Mouse (Mus musculus): ENCODE data around the gene Rsrc2. TPM values are rescaled to one million over a fixed set of nuclear protein-coding genes. Genes with fewer than 3 reads are reported as not detected.

The Rsrc2 gene
- 9.5 and 18.1 TPM in 2 replicates for polyA plus RNA-seq (2012; rRNA removed)

DNA sequence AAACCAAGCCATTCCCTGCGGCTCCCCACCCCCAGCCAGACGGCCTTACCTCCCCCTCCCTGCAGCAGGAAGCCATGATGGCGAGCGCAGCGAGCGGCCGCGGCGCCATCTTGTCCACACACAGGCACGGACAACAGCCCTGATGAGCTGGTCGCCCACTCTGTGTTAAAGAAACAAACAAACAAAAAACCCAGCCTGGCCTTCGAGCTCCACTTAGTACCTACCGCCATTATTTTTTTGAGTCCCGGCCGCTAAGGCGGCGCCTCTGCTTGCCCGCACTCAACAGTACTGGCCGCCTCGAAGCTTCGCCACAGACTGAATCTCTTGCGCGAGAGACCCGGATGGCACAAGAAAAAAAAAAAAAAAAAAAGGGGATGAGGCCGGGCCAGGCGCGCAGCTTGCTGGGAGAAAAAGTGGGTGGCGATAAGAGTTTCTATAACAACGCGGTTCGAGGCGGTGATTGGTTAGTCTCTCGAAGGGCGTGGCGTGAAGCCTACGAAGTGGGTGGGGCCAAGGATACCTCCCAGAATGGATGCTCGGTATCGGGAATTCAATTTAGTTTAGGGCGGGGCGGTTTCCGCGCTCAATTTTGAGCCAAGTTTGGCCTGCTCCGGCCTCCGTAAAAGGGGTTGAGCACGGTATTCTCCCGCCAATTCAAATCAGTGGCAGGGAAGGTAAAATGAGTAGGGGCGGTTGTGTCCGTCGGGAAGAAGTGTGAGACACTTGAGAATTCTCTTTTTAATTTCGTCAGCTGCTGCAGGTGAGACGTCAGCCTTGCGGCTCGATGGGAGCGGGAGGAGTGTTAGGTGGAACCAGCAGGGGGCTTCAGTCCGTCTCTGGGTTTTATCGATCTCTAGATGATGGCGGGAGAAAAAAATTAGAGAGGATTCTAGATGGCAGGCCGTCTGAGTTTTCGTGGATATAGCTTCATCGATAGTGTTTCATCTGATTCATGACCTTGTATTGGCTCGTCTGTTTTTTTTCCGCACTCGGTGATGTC lies at the start of gene Rsrc2, which contains the start of gene Kntc1:
Rsrc2 (minus strand) TSS at position 350 of the 1,000 bp plus-strand sequence.
Kntc1 (plus strand) TSS at position 652 of the 1,000 bp plus-strand sequence.

DNA sequence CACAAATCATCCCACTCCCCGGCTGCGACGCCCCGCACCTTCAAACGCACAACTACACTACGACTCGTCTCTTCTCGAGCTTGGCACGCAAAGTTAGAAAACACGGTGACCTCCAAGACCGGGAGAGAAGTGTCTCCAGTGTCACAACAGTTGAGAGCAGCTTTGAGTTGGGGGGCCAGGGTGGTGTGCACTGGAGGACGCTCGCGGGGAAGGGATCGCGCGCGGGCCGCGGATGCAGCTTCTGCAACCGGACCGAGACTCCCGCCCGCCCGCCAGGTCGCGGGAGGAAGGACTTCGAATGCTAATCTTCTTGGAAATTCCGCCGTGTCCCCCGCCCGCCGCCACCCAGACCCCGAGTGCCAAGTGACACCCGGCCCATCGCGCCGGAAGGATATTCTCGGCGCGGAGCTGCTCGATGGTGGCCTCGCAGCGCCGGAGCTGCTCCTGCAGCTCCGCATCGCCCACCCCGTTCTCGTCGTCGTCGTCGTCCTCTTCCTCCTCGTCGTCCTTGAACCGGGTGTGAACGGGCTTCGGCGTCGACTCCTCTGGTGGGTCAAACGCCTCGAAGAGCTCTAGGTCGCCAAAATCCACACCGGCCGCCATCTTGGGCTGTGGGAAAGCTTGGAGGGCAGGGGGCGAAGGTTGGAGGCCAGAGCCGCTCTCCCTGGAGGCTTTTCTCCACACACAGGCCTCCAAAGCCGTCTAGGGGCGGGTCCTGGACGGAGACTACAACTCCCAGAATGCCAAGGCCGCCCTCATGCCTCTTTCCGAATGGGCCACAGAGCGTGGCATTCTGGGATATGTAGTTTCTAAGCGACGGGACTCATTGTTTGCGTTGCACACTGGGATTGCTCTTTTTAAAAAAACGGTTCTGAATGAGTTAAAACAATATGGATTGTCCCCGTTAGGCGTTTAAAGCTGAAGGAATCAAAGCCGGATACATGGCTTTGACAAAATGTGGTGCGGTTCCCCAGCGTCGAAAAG lies 28.6 kb downstream of the Rsrc2 start, which contains the start of gene Zcchc8:
Zcchc8 (minus strand) TSS at position 773 of the 984 bp plus-strand sequence.

DNA sequence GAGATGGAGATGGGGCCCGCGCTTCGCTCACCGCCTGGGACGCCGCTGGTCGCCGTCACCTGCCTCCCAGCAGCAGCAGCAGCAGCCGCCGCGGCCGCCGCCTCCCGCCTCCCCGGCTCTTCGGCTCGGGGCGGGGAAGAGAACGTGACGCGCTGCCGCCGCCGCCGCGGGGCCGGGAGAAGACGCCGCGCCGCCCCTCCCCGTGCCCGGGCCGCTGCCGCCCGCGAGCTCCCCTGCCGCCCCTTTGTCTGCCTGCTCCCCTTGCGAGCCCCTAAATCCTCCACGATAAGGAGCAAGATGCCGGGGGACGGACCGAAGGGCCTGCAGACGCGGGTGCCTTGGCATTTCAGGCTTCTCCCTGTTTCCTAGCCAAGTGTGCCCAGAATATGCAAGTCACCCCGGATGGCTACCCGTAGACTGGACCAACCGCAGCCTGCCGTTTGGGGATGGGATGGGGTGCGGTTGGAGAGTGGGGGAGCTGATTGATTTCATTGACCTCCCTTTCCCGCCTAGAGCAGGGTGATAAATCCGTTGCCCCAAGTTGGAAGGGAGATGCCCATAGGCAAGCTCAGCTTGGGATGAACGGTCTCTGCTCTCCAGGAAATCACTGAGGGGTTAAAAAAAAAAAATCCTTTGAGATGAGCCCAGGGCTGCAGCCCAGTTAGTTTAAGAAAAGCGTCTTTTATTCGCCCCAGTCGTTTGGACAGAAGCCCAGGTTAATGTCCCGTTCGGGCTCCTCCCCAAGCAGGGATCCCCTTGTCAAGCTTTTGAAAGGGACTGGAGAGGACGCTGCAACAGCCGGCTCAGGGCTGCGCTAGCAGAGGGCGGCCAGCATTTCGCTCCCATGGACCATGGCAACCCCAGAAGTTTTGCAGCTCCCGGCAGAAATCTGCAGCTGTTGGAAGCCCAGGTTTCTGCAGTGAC lies 64.7 kb downstream of the Rsrc2 start, which contains the start of gene Clip1:
Clip1 (minus strand) TSS at position 398 of the 924 bp plus-strand sequence.

Other genes starting within 250 kb of the Rsrc2 start
- gene B3gnt4, start 239.0 kb downstream of the Rsrc2 start, polyA plus RNA-seq (2012; rRNA removed) = 5.5 and 5.6 TPM in 2 replicates
- 91.8 and 99.0 TPM in 2 replicates for gene Diablo, start 225.2 kb downstream of the Rsrc2 start, polyA plus RNA-seq (2012; rRNA removed)
- gene Gm49027, start 223.9 kb downstream of the Rsrc2 start, polyA plus RNA-seq (2012; rRNA removed) = 12.2 and 21.7 TPM in 2 replicates
- 14.6 and 15.5 TPM in 2 replicates for gene Vps33a, start 176.4 kb downstream of the Rsrc2 start, polyA plus RNA-seq (2012; rRNA removed)
- gene Clip1, start 64.8 kb downstream of the Rsrc2 start, polyA plus RNA-seq (2012; rRNA removed) = 16.8 and 19.5 TPM in 2 replicates
- gene Zcchc8, start 28.3 kb downstream of the Rsrc2 start, polyA plus RNA-seq (2012; rRNA removed) = 27.0 and 32.5 TPM in 2 replicates
- gene Kntc1, start 302 bp upstream of the Rsrc2 start, polyA plus RNA-seq (2012; rRNA removed) = 2.5 and 3.3 TPM in 2 replicates
- gene Hcar2, start 116.1 kb upstream of the Rsrc2 start, polyA plus RNA-seq (2012; rRNA removed) = 2.1 and 2.2 TPM in 2 replicates
- 5.4 and 6.8 TPM in 2 replicates for gene Hcar1, start 130.6 kb upstream of the Rsrc2 start, polyA plus RNA-seq (2012; rRNA removed)
- gene Denr, start 157.8 kb upstream of the Rsrc2 start, polyA plus RNA-seq (2012; rRNA removed) = 6.8 and 13.4 TPM in 2 replicates
- gene Gm43518, start 178.0 kb upstream of the Rsrc2 start, polyA plus RNA-seq (2012; rRNA removed) = 0.89 and 0.93 TPM in 2 replicates
- gene Ccdc62, start 181.3 kb upstream of the Rsrc2 start, polyA plus RNA-seq (2012; rRNA removed) = 3.3 and 4.8 TPM in 2 replicates
- 25.7 and 39.0 TPM in 2 replicates for gene Hip1r, start 224.2 kb upstream of the Rsrc2 start, polyA plus RNA-seq (2012; rRNA removed)

Data from ovary, adult 2 months (tissue).